Mouse (Mus musculus): Measurements from ENCODE around the gene Flt4. TPM values are rescaled to one million over a fixed set of nuclear protein-coding genes. Genes with fewer than 3 reads are reported as not detected.
"Not testable (repeated sequence)": the region's sequence is repeated elsewhere in the genome, so short reads cannot be mapped to it uniquely, and the experiment has no call there.

The Flt4 gene
- polyA plus RNA-seq, 1 experiment from 2014 or later, result 3.6 TPM

DNA sequence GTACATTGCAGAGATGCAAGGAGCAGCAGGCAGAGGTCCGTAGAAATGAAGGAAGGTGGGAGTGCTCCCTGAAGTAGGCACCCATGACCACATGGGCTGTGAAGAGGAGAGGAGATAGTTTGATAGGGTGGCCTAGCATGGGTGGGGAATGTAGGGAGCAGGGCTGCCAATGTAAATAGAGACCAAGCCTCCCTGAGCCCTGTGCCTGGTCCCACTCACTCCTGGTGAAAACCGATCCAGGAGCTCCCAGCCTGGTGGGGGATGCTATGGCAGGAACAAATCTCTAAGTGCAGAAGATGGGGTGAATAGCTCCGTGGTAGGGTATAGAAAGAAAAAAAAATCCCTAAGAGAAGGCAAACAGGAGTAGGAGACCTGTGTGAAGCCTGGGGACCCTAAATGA lies 2.3 kb downstream of the Flt4 start:
- H3K36me3 ChIP-seq (replicated peaks; ENCODE audit: control insufficient read depth, insufficient read depth, low read depth, low read length); H3K9me3 ChIP-seq (replicated peaks; ENCODE audit: control insufficient read depth, low read length); DNase-seq (ENCODE audit: low spot score); H3K4me2 ChIP-seq (ENCODE audit: low read depth, low read length); ATAC-seq (replicated peaks; ENCODE audit: insufficient number of reproducible peaks, low FRiP score, low TSS enrichment, low read depth); H3K9ac ChIP-seq (replicated peaks; ENCODE audit: low read length); H3K27ac ChIP-seq (replicated peaks; ENCODE audit: low read depth, low read length); H3K4me3 ChIP-seq (ENCODE audit: low read depth, low read length); H3K4me1 ChIP-seq (ENCODE audit: control insufficient read depth, insufficient read depth, low read length): not testable (repeated sequence)
- peaks cover 14% of the 10 kb centered on the region for H3K27me3 ChIP-seq (ENCODE audit: control insufficient read depth, insufficient read depth, low read length)
- 13% methylated on average over 3 of the region's 3 CpGs for WGBS

DNA sequence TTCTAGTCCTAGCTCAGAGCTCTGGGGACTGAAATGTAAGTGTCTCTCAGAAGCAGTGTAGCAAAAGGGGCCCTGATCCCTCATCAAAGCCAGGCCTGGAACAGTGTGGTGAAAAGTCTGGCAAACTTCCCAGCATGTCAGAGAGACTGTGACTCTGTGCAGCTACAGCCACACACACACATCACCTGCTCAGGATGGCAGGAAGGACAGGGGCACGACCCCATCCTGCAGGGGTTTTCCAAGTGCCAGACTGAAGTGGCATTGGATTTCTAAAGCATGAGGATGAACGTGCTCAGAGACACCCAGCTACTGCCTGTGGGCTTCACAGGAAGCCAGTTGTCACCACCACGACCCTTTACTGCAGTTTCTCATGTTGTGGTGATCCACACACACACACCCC lies 3.1 kb downstream of the Flt4 start:
- Histone ChIP-seq H3K9ac (replicated peaks; ENCODE audit: low read length) (no peak overlapping the region), H3K27ac (replicated peaks; ENCODE audit: low read depth, low read length) (no peak overlapping the region), H3K4me2 (ENCODE audit: low read depth, low read length) (no peak overlapping the region), H3K4me1 (ENCODE audit: control insufficient read depth, insufficient read depth, low read length) (no peaks in the 10 kb centered on the region; the same call in 1 of the 2 replicates), H3K36me3 (replicated peaks; ENCODE audit: control insufficient read depth, insufficient read depth, low read depth, low read length) (no peaks in the 10 kb centered on the region), H3K27me3 (ENCODE audit: control insufficient read depth, insufficient read depth, low read length) (peaks cover 14% of the 10 kb centered on the region), H3K4me3 (ENCODE audit: low read depth, low read length) (no peak overlapping the region), H3K9me3 (replicated peaks; ENCODE audit: control insufficient read depth, low read length) (no peaks in the 10 kb centered on the region)
- no peak for DNase-seq (ENCODE audit: low spot score)
- WGBS, result 49% methylated on average over 3 of the region's 3 CpGs
- no peak for ATAC-seq (replicated peaks; ENCODE audit: insufficient number of reproducible peaks, low FRiP score, low TSS enrichment, low read depth)

DNA sequence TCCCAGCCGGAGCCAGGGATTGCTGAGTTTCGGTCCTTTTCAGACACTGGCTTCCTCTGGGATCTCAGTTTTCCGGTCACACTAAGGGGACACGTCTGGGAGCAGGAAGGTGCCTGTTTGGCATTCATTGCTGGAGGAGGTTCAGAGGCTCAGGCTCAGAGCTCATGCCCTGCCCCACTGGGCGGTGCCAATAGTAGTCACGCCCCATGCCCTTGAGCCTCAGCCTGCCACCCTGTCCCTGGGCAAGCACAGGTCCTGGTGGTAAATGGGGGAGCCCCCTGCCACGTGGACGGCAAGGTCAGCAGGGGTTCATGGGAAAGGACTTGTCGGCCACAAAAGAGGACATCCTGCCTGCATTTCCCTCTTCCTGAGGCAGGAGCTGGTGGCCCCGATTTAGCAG lies 4.3 kb downstream of the Flt4 start:
- Histone ChIP-seq H3K27me3 (ENCODE audit: control insufficient read depth, insufficient read depth, low read length) (peaks cover 13% of the 10 kb centered on the region), H3K27ac (replicated peaks; ENCODE audit: low read depth, low read length) (no peak overlapping the region), H3K9me3 (replicated peaks; ENCODE audit: control insufficient read depth, low read length) (no peaks in the 10 kb centered on the region), H3K4me2 (ENCODE audit: low read depth, low read length) (no peak overlapping the region), H3K36me3 (replicated peaks; ENCODE audit: control insufficient read depth, insufficient read depth, low read depth, low read length) (no peaks in the 10 kb centered on the region), H3K4me1 (ENCODE audit: control insufficient read depth, insufficient read depth, low read length) (no peaks in the 10 kb centered on the region; the same call in 1 of the 2 replicates), H3K4me3 (ENCODE audit: low read depth, low read length) (no peak overlapping the region), H3K9ac (replicated peaks; ENCODE audit: low read length) (no peak overlapping the region)
- ATAC-seq (replicated peaks; ENCODE audit: insufficient number of reproducible peaks, low FRiP score, low TSS enrichment, low read depth) (no peak), DNase-seq (ENCODE audit: low spot score) (no peak)
- whole genome bisulfite sequencing, result 7% methylated on average over 10 of the region's 10 CpGs

DNA sequence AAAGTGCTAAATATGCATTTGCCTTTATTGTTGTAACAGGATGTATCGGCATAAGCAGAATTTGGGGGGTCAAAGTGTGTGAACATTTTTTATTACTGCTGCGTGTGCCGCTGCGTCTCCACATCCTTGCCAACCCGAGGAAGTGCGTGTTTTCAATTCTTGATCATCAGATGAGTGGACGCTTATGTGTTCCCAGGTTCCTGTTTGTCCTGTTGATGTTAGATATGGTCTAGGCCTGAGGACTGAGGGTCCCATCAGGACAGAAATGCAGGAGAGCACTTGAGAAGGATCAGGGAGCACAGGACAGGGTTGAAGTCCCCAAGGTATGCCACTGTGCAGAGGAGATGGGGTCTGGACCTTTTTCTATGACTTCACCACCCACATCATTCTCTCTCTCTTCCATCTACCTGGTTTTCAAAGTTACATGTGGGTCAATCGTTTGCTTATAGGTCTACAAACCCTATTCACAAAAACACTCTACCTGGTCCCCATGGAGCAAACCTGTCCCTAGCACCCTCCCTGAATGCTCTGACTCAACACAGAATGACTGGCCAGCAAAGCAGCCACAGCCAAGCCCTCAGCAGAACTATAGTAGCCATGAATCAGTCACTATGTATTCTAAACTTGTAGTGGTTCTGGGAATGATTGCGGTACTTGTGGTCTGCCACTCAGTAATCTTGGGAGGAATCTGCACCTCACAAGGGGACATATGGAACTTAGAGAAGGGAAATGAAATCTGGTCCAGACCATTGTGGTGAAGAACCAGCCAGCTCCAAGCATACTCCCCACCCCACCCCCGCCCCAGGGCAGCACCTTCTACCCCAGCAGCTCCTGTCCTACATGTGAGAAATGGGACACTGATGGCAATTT lies 7.0 kb downstream of the Flt4 start:
- no peak overlapping the region for H3K27ac ChIP-seq (replicated peaks; ENCODE audit: low read depth, low read length)
- no peak overlapping the region for H3K9ac ChIP-seq (replicated peaks; ENCODE audit: low read length)
- no peak for DNase-seq (ENCODE audit: low spot score)
- ATAC-seq (replicated peaks; ENCODE audit: insufficient number of reproducible peaks, low FRiP score, low TSS enrichment, low read depth), result no peak
- no peaks in the 10 kb centered on the region for H3K9me3 ChIP-seq (replicated peaks; ENCODE audit: control insufficient read depth, low read length)
- H3K4me1 ChIP-seq (ENCODE audit: control insufficient read depth, insufficient read depth, low read length), result no peaks in the 10 kb centered on the region
- no peaks in the 10 kb centered on the region for H3K27me3 ChIP-seq (ENCODE audit: control insufficient read depth, insufficient read depth, low read length)
- H3K36me3 ChIP-seq (replicated peaks; ENCODE audit: control insufficient read depth, insufficient read depth, low read depth, low read length), result no peaks in the 10 kb centered on the region
- WGBS, result 89% methylated on average over 10 of the region's 10 CpGs
- no peak overlapping the region for H3K4me3 ChIP-seq (ENCODE audit: low read depth, low read length)
- H3K4me2 ChIP-seq (ENCODE audit: low read depth, low read length), result no peak overlapping the region

DNA sequence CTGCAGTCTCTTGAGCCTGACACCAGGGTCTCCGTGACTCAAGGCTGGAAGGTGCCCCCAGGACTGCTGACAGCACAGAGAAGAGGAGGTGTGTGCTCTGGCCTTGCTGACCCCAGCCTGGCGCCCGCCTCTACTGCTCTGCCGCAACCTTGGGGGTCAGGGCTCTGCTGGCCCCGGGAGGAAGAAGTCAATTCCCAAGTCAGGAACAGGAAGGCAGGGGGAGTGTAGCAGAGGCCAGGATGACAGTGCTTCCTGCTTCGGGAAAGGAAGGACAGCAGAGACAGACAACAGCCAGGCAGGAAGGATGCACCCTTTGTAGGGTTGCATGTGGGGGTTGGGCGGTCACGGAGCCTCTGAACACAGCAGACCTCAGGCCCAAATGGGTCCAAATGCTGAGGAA lies 9.4 kb downstream of the Flt4 start:
- Histone ChIP-seq H3K27me3 (ENCODE audit: control insufficient read depth, insufficient read depth, low read length) (no peaks in the 10 kb centered on the region), H3K4me1 (ENCODE audit: control insufficient read depth, insufficient read depth, low read length) (no peaks in the 10 kb centered on the region), H3K4me2 (ENCODE audit: low read depth, low read length) (no peak overlapping the region), H3K9ac (replicated peaks; ENCODE audit: low read length) (no peak overlapping the region), H3K27ac (replicated peaks; ENCODE audit: low read depth, low read length) (no peak overlapping the region), H3K9me3 (replicated peaks; ENCODE audit: control insufficient read depth, low read length) (no peaks in the 10 kb centered on the region), H3K36me3 (replicated peaks; ENCODE audit: control insufficient read depth, insufficient read depth, low read depth, low read length) (no peaks in the 10 kb centered on the region), H3K4me3 (ENCODE audit: low read depth, low read length) (no peak overlapping the region)
- 65% methylated on average over 8 of the region's 8 CpGs for WGBS
- no peak for ATAC-seq (replicated peaks; ENCODE audit: insufficient number of reproducible peaks, low FRiP score, low TSS enrichment, low read depth)
- no peak for DNase-seq (ENCODE audit: low spot score)

DNA sequence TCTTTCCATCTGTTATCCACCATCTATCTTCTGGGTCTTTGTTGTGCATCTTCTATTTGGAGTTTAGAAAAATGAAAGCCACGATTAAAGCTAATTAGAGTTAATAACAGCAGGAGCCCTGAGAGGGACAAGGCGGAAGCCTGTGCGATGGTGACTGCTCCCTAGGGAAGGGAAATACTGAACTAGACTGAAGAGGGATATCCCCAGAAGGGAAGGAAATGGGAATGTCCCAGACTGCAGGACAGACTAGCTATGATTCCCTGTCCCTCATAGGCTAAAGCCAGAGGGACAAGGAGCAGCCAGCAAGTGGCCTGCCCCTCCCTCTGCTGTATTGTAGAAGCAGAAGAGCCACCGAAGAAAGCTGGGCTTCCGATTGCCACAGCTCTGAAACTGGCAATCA lies 12.9 kb downstream of the Flt4 start:
- H3K4me3 ChIP-seq (ENCODE audit: low read depth, low read length), result no peak overlapping the region
- no peaks in the 10 kb centered on the region for H3K4me1 ChIP-seq (ENCODE audit: control insufficient read depth, insufficient read depth, low read length)
- H3K4me2 ChIP-seq (ENCODE audit: low read depth, low read length), result no peak overlapping the region
- no peak overlapping the region for H3K9ac ChIP-seq (replicated peaks; ENCODE audit: low read length)
- H3K9me3 ChIP-seq (replicated peaks; ENCODE audit: control insufficient read depth, low read length), result no peaks in the 10 kb centered on the region
- 85% methylated on average over 5 of the region's 5 CpGs for WGBS
- no peak for DNase-seq (ENCODE audit: low spot score)
- H3K27me3 ChIP-seq (ENCODE audit: control insufficient read depth, insufficient read depth, low read length), result no peaks in the 10 kb centered on the region
- H3K36me3 ChIP-seq (replicated peaks; ENCODE audit: control insufficient read depth, insufficient read depth, low read depth, low read length), result no peaks in the 10 kb centered on the region
- no peak for ATAC-seq (replicated peaks; ENCODE audit: insufficient number of reproducible peaks, low FRiP score, low TSS enrichment, low read depth)
- no peak overlapping the region for H3K27ac ChIP-seq (replicated peaks; ENCODE audit: low read depth, low read length)

DNA sequence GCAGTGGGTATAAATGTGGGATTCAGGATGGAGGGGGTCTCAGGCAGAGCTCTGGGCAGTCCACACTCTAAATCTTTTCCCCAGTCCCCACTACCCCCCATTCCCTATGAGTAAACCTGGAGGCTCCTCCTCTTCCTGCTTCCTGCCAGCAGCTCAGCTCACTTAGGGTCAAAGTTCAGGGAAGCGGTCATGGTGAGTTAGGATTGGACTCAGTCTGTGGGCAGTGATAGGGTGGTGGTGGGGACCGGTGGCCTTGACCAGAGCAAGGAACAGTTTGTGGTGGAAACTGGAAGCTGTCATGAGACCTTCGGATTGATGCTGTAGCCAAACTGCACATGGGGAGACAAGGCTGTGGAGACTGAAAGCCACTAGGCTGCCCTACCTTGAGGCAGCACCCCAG lies 15.1 kb downstream of the Flt4 start:
- WGBS, result 75% methylated on average over 3 of the region's 3 CpGs
- ATAC-seq (replicated peaks; ENCODE audit: insufficient number of reproducible peaks, low FRiP score, low TSS enrichment, low read depth), result no peak
- Histone ChIP-seq H3K27ac (replicated peaks; ENCODE audit: low read depth, low read length) (no peak overlapping the region), H3K4me3 (ENCODE audit: low read depth, low read length) (no peak overlapping the region), H3K4me2 (ENCODE audit: low read depth, low read length) (no peak overlapping the region), H3K9ac (replicated peaks; ENCODE audit: low read length) (no peak overlapping the region), H3K36me3 (replicated peaks; ENCODE audit: control insufficient read depth, insufficient read depth, low read depth, low read length) (no peaks in the 10 kb centered on the region), H3K4me1 (ENCODE audit: control insufficient read depth, insufficient read depth, low read length) (no peaks in the 10 kb centered on the region), H3K27me3 (ENCODE audit: control insufficient read depth, insufficient read depth, low read length) (no peaks in the 10 kb centered on the region), H3K9me3 (replicated peaks; ENCODE audit: control insufficient read depth, low read length) (no peaks in the 10 kb centered on the region)
- DNase-seq (ENCODE audit: low spot score), result no peak

DNA sequence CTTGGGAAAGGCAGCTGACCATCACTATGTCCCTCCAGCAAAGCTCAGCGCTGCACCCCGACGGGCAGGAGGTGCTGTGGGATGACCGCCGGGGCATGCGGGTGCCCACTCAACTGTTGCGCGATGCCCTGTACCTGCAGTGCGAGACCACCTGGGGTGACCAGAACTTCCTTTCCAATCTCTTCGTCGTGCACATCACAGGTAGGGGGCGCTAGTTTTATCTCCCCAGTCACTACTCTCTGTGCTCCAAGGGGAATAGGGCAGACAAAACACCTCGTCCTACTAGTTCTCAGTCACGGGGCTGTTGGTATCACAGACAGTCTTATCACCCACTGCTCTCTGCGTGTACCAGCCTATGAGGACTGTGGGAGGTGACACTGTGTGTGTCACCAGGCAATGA lies 16.8 kb downstream of the Flt4 start:
- WGBS, result 64% methylated on average over 15 of the region's 15 CpGs
- H3K27ac ChIP-seq (replicated peaks; ENCODE audit: low read depth, low read length), result no peak overlapping the region
- H3K4me1 ChIP-seq (ENCODE audit: control insufficient read depth, insufficient read depth, low read length), result no peaks in the 10 kb centered on the region
- no peaks in the 10 kb centered on the region for H3K9me3 ChIP-seq (replicated peaks; ENCODE audit: control insufficient read depth, low read length)
- H3K36me3 ChIP-seq (replicated peaks; ENCODE audit: control insufficient read depth, insufficient read depth, low read depth, low read length), result no peaks in the 10 kb centered on the region
- ATAC-seq (replicated peaks; ENCODE audit: insufficient number of reproducible peaks, low FRiP score, low TSS enrichment, low read depth) (no peak), DNase-seq (ENCODE audit: low spot score) (no peak)
- no peak overlapping the region for H3K9ac ChIP-seq (replicated peaks; ENCODE audit: low read length)
- H3K4me3 ChIP-seq (ENCODE audit: low read depth, low read length), result no peak overlapping the region
- no peaks in the 10 kb centered on the region for H3K27me3 ChIP-seq (ENCODE audit: control insufficient read depth, insufficient read depth, low read length)
- H3K4me2 ChIP-seq (ENCODE audit: low read depth, low read length), result no peak overlapping the region
